Mouse (Mus musculus) liver, embryonic 13.5 days (tissue): Measurements from ENCODE around the gene Fli1. TPM values are rescaled to one million over a fixed set of nuclear protein-coding genes. Genes with fewer than 3 reads are reported as not detected.

Source experiments
- ATAC-seq: fragments of 200-750 bp; cut with Nextera tagmentation; 2 replicates; pipeline ENCODE4 v1.8.0; 2017; ENCODE audit warnings: low read depth, mild to moderate bottlenecking, moderate number of reproducible peaks, moderate library complexity
- DNase-seq: peaks from one replicate; pipeline ENCODE4 v3.0.0; 2022
- H3K27ac ChIP-seq: fragments of 300-500 bp; sonication (generic); 2 replicates; pipeline ENCODE4 v1.5.1; 2015; ENCODE audit warnings: moderate library complexity, mild to moderate bottlenecking, inconsistent platforms
- H3K27me3 ChIP-seq: fragments of 300-500 bp; sonication (generic); 2 replicates; pipeline ENCODE4 v1.6.1; 2015; ENCODE audit warnings: mild to moderate bottlenecking, inconsistent platforms
- H3K36me3 ChIP-seq: fragments of 300-500 bp; sonication (generic); 2 replicates; pipeline ENCODE4 v1.6.1; 2015; ENCODE audit warnings: mild to moderate bottlenecking, inconsistent platforms
- H3K4me1 ChIP-seq: fragments of 300-500 bp; sonication (generic); replicated peaks from 2 replicates; pipeline ENCODE4 v1.6.1; 2015; ENCODE audit warnings: inconsistent platforms
- H3K4me2 ChIP-seq: fragments of 300-500 bp; sonication (generic); 2 replicates; pipeline ENCODE4 v1.6.1; 2015; ENCODE audit warnings: inconsistent platforms, mild to moderate bottlenecking, moderate library complexity
- H3K4me3 ChIP-seq: fragments of 300-500 bp; sonication (generic); replicated peaks from 2 replicates; pipeline ENCODE4 v1.5.1; 2015; ENCODE audit warnings: mild to moderate bottlenecking, inconsistent platforms
- H3K9ac ChIP-seq: fragments of 300-500 bp; sonication (generic); 2 replicates; pipeline ENCODE4 v1.6.1; 2015; ENCODE audit warnings: mild to moderate bottlenecking, inconsistent platforms
- H3K9me3 ChIP-seq: fragments of 300-500 bp; sonication (generic); replicated peaks from 2 replicates; pipeline ENCODE4 v1.6.1; 2016; ENCODE audit warnings: inconsistent platforms
- WGBS: fragments of 180-500 bp; shearing (Covaris S2); methylation state at CpG from one replicate; pipeline ENCODE4 v1.1.7; 2015; ENCODE audit not compliant: insufficient replicate concordance; 5-methylcytosine and 5-hydroxymethylcytosine counted together
- polyA plus RNA-seq: library from polyadenylated mRNA; unstranded; fragments of >200 nt; fragmentation: Nextera tagmentation; extraction: Ambion mirVana; gene quantifications from 2 replicates; pipeline ENCODE4 v1.2.1, GENCODE M21; 2015

Gene Fli1
- polyA plus RNA-seq = 9.1 and 13.2 TPM in 2 replicates

DNA sequence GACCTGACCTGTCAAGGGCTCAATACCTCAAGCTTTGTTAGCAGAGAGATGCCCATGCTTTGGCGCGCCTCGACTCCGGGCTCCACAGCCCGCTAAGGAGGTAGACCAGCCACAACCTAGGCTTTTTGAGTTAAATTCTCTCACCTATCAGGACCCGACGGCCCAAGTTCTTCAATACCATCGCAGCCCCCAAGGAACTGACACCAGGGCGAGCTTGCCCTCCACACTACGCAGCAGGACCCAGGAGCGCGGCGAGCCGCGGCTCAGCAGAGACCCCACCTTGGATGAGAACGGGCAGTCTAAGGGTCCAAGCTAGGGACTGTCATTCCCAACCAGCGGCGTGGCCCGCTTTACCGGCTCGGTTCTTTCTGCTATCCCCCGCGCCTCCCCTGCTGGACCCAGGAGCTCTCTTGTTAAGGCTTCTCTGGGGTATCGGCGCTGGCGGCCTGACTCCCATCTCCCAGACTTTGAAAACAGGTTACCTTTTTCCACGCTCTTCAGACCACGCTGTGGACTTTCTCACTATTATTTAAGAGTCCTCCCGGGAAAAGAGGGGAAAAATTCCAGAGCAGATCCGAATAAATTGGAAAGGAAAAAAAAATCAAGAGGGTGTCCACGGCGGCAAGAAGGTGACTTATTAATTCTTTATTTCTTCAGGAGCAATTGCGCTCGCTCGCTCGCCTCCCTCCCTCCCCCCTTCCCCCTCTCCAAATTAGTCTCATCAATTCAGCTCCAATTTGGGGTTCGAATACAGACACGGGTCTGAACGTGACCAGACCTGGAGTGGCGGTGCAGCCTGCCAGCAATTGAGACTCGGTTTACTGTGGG is at the start of gene Fli1:
Gene Fli1, minus strand, starts transcription at position 650 of the 828 bp plus-strand sequence.
- no peaks in the 10 kb centered on the region for H3K36me3 ChIP-seq

GRCm38 (mm10) chr9:32591732-32592582 is 49.3 kb upstream of the Fli1 start:
- Histone ChIP-seq H3K36me3 (no peaks in the 10 kb centered on the region), H3K4me1 (no peaks in the 10 kb centered on the region; the same call in none of the 2 replicates), H3K9me3 (no peaks in the 10 kb centered on the region), H3K27ac (no peak overlapping the region), H3K4me2 (no peak overlapping the region), H3K9ac (no peak overlapping the region), H3K27me3 (peaks cover 6% of the 10 kb centered on the region; the same call in 1 of the 2 replicates), H3K4me3 (no peak overlapping the region)
- ATAC-seq (peak; percentile 87), DNase-seq (peak; percentile 41)
- 14% methylated on average over 14 of the region's 14 CpGs for WGBS

More for the DNA sequence above, at the start of gene Fli1:
- Histone ChIP-seq H3K9ac (peak within 1 kb of the TSS; percentile 68), H3K4me3 (peak within 1 kb of the TSS; percentile 61), H3K27me3 (peaks cover 98% of the 10 kb centered on the region), H3K4me2 (peak within 1 kb of the TSS; percentile 79), H3K9me3 (no peaks in the 10 kb centered on the region), H3K4me1 (peaks cover 43% of the 10 kb centered on the region), H3K27ac (0 out of 2 replicates have a peak within 1 kb of the TSS, but pooled peaks have one; percentile 29)
- no peak for DNase-seq
- no peak for ATAC-seq
- WGBS = under 1% methylated on average over 41 of the region's 41 CpGs

GRCm38 (mm10) chr9:32590571-32590970 is 47.9 kb upstream of the Fli1 start:
- Histone ChIP-seq H3K27me3 (no peaks in the 10 kb centered on the region; the same call in 1 of the 2 replicates), H3K36me3 (no peaks in the 10 kb centered on the region), H3K4me3 (no peak overlapping the region), H3K9ac (no peak overlapping the region), H3K9me3 (no peaks in the 10 kb centered on the region), H3K4me1 (no peaks in the 10 kb centered on the region; the same call in none of the 2 replicates), H3K27ac (no peak overlapping the region), H3K4me2 (no peak overlapping the region)
- ATAC-seq (no peak), DNase-seq (no peak)
- WGBS = 62% methylated on average over 5 of the region's 5 CpGs

- no peaks in the 10 kb centered on the region; the same call in 1 of the 2 replicates for H3K27me3 ChIP-seq
- DNase-seq = peak; percentile 53
- H3K9me3 ChIP-seq = no peaks in the 10 kb centered on the region
- H3K4me3 ChIP-seq = no peak overlapping the region
- H3K27ac ChIP-seq = no peak overlapping the region
- H3K4me2 ChIP-seq = no peak overlapping the region
- no peaks in the 10 kb centered on the region for H3K36me3 ChIP-seq
- ATAC-seq = peak; percentile 58
- no peaks in the 10 kb centered on the region; the same call in none of the 2 replicates for H3K4me1 ChIP-seq
- H3K9ac ChIP-seq = no peak overlapping the region
- 8% methylated on average over 8 of the region's 8 CpGs for WGBS
These were observed 47.2 kb upstream of the Fli1 start for GRCm38 (mm10) chr9:32589900-32590299.

GRCm38 (mm10) chr9:32585357-32585756 is 42.7 kb upstream of the Fli1 start:
- H3K4me2 ChIP-seq = no peak overlapping the region
- DNase-seq = no peak
- H3K9ac ChIP-seq = no peak overlapping the region
- H3K36me3 ChIP-seq = no peaks in the 10 kb centered on the region
- 41% methylated on average over 7 of the region's 7 CpGs for WGBS
- no peaks in the 10 kb centered on the region for H3K27me3 ChIP-seq
- H3K4me3 ChIP-seq = no peak overlapping the region
- no peak overlapping the region for H3K27ac ChIP-seq
- ATAC-seq = 0 out of 2 replicates have a peak, but pooled peaks have one; percentile 43
- H3K9me3 ChIP-seq = no peaks in the 10 kb centered on the region
- peaks cover 5% of the 10 kb centered on the region; the same call in 1 of the 2 replicates for H3K4me1 ChIP-seq

- no peak overlapping the region for H3K27ac ChIP-seq
- no peak overlapping the region for H3K9ac ChIP-seq
- peaks cover 5% of the 10 kb centered on the region; the same call in 1 of the 2 replicates for H3K4me1 ChIP-seq
- H3K4me3 ChIP-seq = no peak overlapping the region
- no peak for DNase-seq
- no peaks in the 10 kb centered on the region for H3K27me3 ChIP-seq
- H3K4me2 ChIP-seq = no peak overlapping the region
- WGBS = 65% methylated on average over 6 of the region's 6 CpGs
- no peaks in the 10 kb centered on the region for H3K36me3 ChIP-seq
- no peak for ATAC-seq
- no peaks in the 10 kb centered on the region for H3K9me3 ChIP-seq
These were observed 41.2 kb upstream of the Fli1 start for GRCm38 (mm10) chr9:32583905-32584304.

DNA sequence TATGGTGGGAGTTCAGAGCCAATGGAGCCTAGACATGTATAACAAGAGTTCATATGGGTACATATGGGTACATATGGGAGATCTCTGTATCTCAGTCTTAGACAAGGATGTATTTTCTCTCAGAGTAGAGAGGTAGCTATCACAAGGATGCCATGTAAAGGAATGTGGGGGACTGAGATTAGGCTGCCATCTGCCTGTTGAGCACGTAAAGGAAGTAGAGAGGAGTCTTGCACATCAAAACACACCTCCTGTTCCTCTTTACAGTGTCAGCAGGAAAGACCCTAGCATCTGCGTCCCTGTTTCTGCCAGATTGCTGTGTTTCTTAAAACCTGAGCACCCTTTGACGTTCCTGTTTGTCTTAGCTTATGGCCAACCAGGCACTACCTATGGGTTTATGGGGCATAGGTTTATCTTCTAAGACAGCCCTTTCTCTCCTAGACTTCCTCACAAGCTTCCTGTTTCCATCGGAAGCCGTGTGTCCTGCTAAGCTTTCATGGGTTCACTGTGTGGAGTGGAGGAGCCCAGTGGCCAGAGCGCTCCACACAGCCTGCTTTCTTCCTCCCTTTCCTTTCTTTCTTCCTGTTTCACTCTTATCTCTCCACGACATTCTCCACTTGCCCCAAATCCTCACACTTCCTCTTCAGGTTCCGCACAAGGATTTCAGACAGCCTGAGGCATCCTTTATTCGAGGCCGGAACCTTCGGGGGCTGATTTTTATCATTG is 39.4 kb upstream of the Fli1 start:
- no peaks in the 10 kb centered on the region for H3K9me3 ChIP-seq
- DNase-seq (no peak), ATAC-seq (no peak)
- H3K4me2 ChIP-seq = no peak overlapping the region
- peaks cover 5% of the 10 kb centered on the region; the same call in 1 of the 2 replicates for H3K4me1 ChIP-seq
- no peak overlapping the region for H3K9ac ChIP-seq
- H3K27ac ChIP-seq = no peak overlapping the region
- 12% methylated on average over 11 of the region's 11 CpGs for WGBS
- no peaks in the 10 kb centered on the region for H3K36me3 ChIP-seq
- H3K27me3 ChIP-seq = no peaks in the 10 kb centered on the region
- no peak overlapping the region for H3K4me3 ChIP-seq

DNA sequence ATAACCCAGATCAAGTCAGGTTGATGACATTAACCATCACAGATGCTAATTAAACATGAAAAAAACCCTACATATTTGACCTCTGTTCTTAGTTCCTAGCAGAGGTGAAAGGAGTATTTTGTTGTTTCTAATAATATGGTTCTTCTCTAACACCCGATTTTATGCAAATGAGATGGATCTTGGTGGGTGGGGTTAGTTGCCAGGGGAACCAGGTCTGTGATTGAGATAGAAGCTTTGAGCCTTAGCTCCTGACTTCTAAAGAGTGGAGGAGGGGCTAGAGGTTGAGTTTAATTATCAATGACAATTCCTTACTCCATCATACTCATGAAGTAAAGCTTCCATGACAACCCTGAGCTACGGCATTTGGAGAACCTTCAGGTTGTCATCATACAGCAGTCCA is 35.8 kb upstream of the Fli1 start:
- no peak overlapping the region for H3K4me3 ChIP-seq
- H3K36me3 ChIP-seq = no peaks in the 10 kb centered on the region
- no peaks in the 10 kb centered on the region for H3K9me3 ChIP-seq
- DNase-seq (no peak), ATAC-seq (no peak)
- WGBS = 51% methylated on average over 2 of the region's 2 CpGs
- H3K4me2 ChIP-seq = no peak overlapping the region
- peaks cover 5% of the 10 kb centered on the region; the same call in 1 of the 2 replicates for H3K4me1 ChIP-seq
- H3K27ac ChIP-seq = no peak overlapping the region
- H3K27me3 ChIP-seq = no peaks in the 10 kb centered on the region
- no peak overlapping the region for H3K9ac ChIP-seq

DNA sequence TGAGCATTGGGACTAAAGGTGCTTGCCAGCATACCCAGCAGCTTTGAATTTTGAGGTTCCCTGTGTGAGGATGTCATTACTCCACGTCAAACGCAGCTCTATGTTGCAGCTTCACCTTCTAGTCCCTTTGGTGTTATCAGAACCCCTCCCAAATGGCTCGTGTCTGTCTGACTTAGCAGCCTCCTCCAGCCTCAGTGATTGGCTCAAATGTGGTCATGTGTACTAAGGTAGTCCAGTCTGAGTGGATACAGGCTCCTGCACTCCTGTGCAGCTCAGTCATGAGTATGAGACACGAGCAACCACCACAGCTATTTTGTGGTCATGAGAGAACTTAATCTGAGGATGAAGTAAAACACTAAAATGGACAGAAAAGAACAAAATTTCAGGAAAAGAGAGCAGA is 31.0 kb upstream of the Fli1 start:
- WGBS = 43% methylated on average over 4 of the region's 4 CpGs
- no peak overlapping the region for H3K9ac ChIP-seq

DNA sequence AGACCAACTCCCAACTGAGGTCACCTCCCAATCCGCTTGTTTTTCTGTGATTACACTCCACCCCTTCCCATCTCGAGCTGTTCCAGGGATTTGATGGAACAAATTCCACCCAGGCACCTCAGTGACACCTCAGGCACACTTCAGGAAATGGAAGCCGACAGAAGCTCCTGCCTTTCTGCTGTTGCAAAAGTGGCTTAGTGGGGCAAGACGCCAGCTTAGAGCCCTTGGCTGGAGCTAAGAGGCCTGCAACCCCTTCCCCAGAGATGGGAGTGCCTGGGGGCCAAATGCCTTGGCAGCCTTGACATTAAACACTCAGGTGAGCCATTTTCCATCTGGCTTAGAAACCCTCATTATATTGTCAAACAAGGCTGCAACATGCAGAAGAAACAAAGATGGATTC is 29.0 kb upstream of the Fli1 start:
- no peaks in the 10 kb centered on the region for H3K9me3 ChIP-seq
- 0 out of 2 replicates have a peak, but pooled peaks cover 9% of the 10 kb centered on the region for H3K4me1 ChIP-seq
- no peak overlapping the region for H3K4me3 ChIP-seq
- H3K9ac ChIP-seq = no peak overlapping the region
- ATAC-seq (no peak), DNase-seq (no peak)
- 56% methylated on average over 4 of the region's 4 CpGs for WGBS
- no peak overlapping the region for H3K4me2 ChIP-seq
- H3K27ac ChIP-seq = no peak overlapping the region
- no peaks in the 10 kb centered on the region for H3K36me3 ChIP-seq
- no peaks in the 10 kb centered on the region for H3K27me3 ChIP-seq

More for the DNA sequence above, 31.0 kb upstream of the Fli1 start:
- no peak for DNase-seq
- Histone ChIP-seq H3K4me1 (0 out of 2 replicates have a peak, but pooled peaks cover 6% of the 10 kb centered on the region), H3K9me3 (no peaks in the 10 kb centered on the region), H3K4me2 (no peak overlapping the region), H3K36me3 (no peaks in the 10 kb centered on the region), H3K27me3 (no peaks in the 10 kb centered on the region), H3K4me3 (no peak overlapping the region), H3K27ac (no peak overlapping the region)
- no peak; the same call in 1 of the 2 replicates for ATAC-seq
